Mouse (Mus musculus) heart, postnatal 14 days (tissue): ENCODE results near the gene Ap5s1. TPM values are rescaled to one million over a fixed set of nuclear protein-coding genes. Genes with fewer than 3 reads are reported as not detected.
"Not testable (repeated sequence)": the region's sequence is repeated elsewhere in the genome, so short reads cannot be mapped to it uniquely, and the experiment has no call there.

Source experiments
- DNase-seq, 2 experiments: peaks; one replicate each; pipeline ENCODE4 v3.0.0; 2021 to 2022
- intact Hi-C: fragments of 180-260 bp; cut with DNase I; formaldehyde crosslinking; loops from one replicate; pipeline ENCODE4 v1.15.1; 2025
- total RNA-seq, 2 experiments: library from RNA; stranded (reverse); gene quantifications; 2 replicates each; pipeline ENCODE4 v1.2.3; 2021

Gene Ap5s1
- total RNA-seq, 2 experiments from 2014 or later = 37.3 to 40.8 TPM

DNA sequence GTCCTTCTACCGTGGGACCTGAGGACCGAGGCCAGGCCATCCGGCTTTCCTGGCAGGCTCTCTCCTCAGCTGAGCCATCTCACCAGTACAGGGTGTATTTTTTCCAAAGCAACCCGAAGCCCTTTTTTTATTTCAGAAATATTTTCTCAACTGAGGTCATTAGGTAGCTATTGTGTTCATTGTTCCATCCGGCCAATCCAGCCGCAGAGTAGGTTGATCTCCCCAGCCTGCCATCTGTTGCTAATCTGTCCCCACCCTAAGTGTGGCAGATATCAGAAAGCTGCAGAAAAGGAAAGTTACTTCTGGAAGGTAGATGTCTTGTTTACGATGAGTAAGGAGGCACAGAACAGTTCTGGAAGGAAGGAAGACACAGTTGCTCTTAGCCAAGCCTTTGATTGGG lies 6.9 kb downstream of the Ap5s1 start:
- no peak for DNase-seq
- intact Hi-C loops = loop anchor here (2.0 kb wide), 1 partner anchor 39 kb away; no protein-coding TSS in a partner anchor

DNA sequence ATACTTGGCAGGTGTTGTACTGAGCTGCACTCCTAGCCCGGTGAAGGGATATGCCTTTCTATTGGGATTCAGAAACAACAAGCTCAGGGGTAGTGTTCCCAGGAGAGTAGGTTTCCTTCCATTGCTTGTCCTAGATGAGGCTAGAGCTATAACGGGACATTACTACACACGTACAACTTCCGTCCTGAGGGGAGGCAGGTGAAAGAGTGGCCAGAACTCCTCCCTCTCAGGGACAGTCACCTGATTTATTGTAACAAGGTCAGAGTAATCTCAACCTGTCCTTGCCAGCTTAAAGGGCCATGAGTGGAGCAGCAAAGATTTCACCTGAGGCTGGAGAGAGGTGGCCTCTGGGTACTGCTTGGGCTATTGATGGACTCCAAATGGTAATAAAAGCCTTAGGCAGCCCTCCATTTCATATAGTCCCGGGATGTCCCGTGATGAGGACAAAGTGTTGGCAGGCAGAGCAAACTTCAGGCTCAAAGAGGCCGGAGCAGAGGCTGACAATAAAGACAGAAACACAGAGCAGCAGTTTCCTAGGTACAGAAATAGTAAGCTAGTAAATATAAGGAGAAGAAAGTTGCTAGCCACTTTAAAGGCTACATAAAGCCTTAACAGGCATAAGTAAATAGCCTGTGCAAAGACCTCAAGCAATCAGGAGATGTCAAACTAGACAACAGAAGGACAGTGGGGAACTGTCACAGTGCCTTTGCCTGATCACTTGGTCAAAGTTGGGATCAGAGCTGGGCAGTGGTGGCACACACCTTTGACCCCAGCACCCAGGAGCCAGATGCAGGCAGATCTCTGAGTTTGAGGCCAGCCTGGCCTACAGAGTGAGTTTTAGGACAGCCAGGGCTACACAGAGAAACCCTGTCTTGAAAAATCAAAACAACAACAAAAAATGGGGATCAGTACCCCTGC lies 9.3 kb downstream of the Ap5s1 start:
- peak; percentile 16 to 48 for DNase-seq
- intact Hi-C loops = loop anchor here (2.0 kb wide), 2 partner anchors 19 to 37 kb away; partner anchors contain the start of gene Mavs

DNA sequence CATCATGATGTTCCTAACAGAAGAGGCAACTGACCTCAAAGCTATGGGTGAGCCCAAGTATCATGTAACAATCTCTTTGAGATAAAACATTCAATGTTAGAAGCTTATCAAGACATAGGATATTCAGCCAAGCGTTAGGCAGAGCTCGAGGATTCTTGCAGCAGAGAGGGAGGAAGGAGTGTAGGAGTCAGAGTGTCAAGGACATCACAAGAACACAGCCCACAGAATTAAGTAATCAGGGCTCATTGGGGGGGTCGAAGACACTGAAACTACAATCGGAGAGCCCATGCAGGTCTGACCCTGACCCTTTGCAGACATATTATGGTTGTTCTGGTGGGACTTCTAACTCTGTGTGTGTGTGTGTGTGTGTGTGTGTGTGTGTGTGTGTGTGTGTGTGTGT lies 13.2 kb downstream of the Ap5s1 start:
- intact Hi-C loops = no loop called here
- no peak for DNase-seq

DNA sequence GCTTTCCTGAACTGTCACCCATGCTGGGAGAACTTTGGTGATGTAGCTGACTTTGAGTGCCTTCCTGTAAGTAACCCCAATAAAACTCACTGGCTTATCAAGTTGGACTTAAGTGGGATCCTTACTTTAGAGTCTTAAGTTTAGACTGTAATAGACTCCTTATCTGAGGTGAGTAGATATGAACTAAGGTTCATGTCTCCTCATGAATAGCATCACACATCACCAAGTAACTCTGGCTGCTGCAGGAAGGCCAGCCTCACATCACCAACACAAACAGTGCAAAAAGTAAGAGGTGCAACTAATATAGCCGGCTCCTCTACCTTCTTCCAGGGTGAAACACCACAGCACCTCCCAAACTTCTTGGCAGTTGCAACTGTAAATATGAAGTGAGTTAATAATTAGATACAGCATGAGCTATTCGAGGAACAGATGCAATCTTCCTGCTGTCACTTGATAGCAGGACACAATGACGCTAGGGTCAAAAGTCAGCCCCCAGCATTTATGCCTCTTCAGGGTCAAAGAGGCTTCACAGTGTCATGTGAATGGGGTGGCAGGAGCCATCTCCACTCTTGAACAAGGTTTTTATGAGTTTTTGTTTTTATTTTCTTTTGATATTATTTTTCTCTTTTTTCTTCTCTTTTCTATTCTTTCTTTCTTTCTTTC lies 15.1 kb downstream of the Ap5s1 start:
- DNase-seq = no peak
- intact Hi-C loops = no loop called here

DNA sequence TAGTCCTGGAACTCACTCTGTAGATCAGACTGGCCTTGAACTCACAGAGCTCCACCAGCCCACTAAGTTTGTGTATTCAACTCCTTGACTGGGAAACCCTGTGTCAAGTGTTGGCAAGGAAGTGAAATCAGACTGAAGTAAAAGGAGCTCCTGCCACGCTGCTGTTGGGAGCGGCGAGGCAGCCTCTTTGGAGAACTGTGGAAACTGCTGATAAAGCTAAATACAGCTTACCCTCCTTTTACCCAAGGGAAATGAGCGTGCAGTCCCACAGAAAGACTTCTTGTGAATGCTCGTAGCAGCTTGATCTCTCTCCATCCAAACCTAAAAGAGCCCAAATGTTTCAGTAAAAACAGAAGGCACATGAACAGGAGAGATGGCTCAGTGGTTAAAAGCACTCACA lies 15.7 kb downstream of the Ap5s1 start:
- intact Hi-C loops = no loop called here

DNA sequence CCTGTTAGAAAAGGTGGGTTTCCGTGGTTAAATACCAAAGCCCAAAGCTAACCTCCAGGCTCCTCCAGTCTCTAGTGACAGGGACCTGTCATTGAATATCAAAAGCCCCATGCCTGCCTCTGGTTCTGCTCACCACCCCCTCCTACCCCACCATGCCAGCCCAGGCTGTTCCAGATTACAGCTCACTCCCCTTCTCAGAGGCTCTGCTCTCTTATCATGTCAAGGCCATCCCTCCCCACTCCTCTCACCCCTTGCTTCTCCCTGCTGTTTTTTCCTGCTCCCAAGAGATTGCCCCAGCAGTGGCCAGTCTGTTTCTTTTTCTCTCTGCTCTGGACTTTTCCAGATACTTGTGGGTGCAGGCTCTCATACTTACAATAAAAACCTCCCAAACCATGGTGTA lies 16.7 kb downstream of the Ap5s1 start:
- intact Hi-C loops = no loop called here
- no peak for DNase-seq

More for the DNA sequence above, 15.7 kb downstream of the Ap5s1 start:
- peak in 1 of 2 experiments; percentile 26 for DNase-seq

DNA sequence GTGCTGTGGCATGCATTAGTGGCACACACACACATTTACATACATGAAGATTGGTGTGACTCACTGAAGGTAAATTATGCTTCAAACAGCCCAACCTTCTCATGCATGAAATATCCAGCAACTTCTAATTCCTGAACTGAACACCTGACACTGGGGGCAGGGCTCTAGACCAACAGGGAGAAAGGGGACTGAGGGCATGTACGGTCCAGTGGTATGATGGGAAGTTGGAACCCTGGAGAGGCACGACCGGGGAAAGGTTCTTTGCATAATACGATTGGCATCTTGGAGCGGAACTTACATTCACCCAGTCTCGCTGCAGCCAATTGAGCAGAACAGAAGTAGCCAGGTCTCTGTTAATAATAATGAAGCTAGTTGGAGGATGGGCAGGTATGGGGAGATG lies 18.3 kb downstream of the Ap5s1 start:
- intact Hi-C loops = no loop called here
- no peak for DNase-seq

DNA sequence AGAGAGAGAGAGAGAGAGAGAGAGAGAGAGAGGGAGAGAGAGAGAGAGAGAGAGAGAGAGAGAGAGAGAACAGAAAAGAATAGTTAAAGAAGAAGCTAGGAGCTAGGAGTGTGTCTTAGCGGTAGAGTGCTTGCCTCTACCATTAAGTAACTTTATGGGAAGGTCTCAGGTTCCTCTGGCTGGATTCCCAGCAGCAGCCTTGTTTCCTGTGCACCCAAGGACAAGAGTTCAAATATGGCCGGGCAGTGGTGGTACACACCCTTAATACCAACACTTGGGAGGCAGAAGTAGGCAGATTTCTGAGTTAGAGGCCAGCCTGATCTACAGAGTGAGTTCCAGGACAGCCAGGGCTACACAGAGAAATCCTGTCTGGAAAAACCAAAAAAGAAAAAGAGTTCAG lies 19.8 kb downstream of the Ap5s1 start:
- DNase-seq, intact Hi-C loops: not testable (repeated sequence)

DNA sequence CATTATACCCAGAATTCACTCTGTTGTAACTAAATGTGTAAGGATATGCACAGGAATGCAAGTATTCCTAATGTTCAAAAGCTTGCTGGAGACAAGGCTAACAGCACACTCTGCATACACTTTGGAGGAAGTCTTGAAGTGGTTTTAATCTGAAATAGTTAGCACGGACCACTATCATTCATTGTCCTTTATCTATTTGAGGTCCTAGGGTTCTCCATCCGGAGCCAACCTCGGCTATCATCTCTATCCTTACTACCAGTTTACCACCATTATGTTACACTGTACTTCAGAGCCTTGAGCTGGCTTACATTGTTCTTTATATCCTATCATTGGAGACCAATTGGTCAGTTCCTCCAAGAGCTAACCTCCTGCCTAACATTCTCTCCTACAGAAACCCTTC lies 20.4 kb downstream of the Ap5s1 start:
- intact Hi-C loops = no loop called here
- no peak for DNase-seq

DNA sequence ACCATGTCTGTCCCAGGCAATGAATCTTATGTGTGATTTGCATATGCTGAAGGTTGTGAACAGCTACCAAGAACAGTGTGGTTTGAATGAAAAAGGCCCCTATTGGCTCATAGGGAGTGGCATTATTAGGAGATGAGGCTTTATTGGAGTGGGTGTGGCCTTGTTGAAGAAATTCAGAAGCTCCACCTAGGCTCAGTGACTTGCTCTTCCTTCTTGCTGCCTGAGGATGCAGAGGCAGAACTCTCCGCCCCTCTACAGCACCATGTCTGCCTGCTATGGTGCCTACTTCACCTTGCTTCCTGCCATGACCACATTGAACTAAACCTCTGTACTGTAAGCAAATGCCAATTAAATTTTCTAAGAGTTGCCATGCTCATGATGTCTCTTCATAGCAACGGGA lies 25.7 kb downstream of the Ap5s1 start:
- no peak for DNase-seq
- intact Hi-C loops = no loop called here

DNA sequence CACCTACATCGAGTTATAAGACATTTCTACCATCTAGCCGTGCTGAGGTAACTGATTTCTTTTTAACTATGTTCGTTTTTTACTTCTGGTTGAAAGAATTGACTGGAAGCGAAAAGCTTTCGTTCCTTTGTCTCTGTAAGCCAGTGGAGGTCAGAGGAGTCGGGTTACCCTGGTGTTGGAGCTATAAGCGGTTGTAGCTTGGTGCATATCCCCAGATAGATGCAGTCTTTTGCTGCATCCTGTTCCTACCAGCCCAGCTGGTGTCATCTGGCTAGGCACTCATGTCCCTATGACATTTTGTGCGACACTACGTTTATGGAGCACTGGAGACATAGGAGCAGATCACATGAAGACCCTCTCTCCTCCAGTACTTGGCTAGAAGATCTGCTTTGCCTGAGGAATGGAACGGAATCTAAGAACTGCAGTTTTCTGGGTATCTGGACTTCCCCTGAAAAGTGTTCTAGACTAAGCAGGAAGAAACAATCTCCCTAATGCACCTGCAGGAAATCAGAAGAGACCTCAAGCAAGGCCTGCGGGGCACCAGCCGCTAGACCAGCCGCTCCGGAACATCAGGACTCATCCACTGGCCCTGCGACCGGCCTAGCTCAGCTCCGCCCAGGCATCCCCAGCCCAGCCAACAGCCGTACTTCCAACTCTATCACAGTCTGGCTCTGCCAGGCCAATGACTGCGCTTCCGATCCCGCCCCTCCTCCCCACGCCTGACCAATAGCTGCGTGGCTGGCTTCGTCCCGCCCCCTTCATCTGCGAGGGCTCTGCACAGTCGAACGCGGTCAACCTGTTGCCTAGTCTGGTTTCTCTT lies 26.6 kb downstream of the Ap5s1 start, which contains the start of gene Mavs:
TSS of gene Mavs (plus strand) at position 757 of the 820 bp plus-strand sequence.
- intact Hi-C loops = loop anchor here (2.0 kb wide), 1 partner anchor 17 kb away; no protein-coding TSS in a partner anchor
- peak; percentile 95 to 96 for DNase-seq

DNA sequence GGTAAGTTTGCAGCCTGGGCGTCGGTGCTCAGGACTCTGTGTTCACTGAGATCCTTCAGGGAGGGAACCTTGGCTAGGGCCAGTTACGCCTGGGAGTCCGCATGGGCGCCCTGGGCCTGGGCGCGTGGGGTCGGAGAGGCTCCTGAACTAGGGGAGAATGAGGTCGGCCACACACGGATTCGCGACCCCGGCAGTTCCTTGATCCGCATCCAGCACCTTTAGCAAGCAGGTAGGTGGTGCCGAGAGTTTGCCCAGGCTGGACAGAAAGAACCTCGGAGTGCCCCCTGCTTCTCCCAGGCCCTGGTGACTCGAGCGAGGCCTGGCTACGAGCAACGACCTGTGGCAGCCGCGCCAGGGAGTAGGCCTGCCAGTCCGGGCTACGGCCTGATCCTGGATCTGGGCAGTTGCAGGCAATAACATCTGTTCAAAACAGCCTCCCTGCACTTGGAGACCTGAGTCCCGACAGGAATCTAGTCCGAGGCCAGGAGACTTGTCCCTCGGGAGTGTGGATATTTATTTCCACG lies 27.3 kb downstream of the Ap5s1 start:
- intact Hi-C loops = loop anchor here (2.0 kb wide), 1 partner anchor 17 kb away; no protein-coding TSS in a partner anchor
- peak; percentile 50 to 52 for DNase-seq

DNA sequence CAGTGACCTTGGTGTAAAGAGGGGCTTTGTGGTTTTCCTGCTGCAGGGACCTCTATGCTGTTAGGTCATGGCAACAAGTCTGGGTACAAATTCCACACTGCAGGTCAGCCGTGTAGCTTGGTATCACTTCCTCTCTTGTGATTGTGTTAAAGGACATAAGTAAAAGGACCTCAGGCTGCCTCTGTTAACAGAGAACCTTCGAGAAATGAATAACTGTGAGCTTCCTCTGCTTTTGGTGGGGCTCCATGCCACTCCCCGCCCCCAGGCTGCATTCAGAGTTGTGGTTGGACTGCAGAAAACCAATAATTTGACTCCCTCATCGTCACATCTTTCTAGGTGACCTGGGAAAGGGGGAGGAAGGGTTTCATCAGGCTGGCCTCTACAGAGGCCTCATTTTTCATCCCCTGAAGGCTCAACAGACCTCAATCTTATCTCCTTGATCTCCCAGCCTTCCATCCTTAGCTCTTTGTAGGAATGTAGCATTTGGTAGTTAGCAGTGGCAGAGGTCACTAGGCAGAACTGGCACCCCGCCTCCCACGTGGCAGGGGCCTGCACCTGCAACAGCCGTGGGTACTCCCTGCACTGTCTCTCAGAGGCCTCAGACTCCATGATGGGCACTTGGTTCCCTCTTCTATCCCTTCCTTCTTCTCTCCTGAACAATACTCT lies 28.2 kb downstream of the Ap5s1 start:
- DNase-seq = no peak
- intact Hi-C loops = loop anchor here (2.0 kb wide), 1 partner anchor 18 kb away; no protein-coding TSS in a partner anchor

DNA sequence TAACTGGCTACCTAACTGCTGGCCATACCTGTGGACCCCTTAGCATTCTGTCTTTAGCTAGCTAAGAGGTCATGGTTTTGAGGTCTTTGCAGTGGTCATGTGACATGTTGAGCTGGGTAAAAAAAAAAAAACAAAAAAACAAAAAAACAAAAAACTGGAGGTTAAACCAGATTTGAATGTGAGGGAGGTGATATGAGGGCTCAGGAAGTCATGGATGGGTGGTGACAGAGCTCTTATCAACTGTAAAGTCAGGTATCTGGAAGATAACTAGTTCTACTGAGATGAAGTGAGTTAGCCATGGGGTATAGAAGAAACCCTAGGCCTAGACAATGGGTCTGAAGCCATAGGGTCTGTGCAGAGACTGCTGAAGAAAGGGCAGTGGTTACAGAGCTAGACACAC lies 35.3 kb downstream of the Ap5s1 start:
- DNase-seq = no peak
- intact Hi-C loops = no loop called here

DNA sequence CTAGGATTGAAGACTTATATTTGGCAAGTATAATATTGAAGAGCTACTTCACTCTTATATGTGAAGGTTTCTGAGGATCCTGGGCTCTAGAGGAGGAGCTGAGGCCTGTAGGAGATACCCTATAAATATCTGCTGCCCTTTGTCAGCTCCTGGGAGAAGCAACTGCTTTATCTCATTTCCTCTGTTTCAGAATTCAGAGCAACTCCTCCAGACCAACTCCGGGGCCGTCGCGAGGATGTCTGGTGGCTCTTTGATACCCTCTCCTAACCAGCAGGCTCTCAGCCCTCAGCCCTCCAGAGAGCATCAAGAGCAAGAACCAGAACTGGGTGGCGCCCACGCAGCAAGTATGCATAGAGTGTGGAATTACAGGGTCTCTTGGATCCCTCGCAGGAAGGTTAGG lies 36.1 kb downstream of the Ap5s1 start:
- intact Hi-C loops = no loop called here
- no peak for DNase-seq

DNA sequence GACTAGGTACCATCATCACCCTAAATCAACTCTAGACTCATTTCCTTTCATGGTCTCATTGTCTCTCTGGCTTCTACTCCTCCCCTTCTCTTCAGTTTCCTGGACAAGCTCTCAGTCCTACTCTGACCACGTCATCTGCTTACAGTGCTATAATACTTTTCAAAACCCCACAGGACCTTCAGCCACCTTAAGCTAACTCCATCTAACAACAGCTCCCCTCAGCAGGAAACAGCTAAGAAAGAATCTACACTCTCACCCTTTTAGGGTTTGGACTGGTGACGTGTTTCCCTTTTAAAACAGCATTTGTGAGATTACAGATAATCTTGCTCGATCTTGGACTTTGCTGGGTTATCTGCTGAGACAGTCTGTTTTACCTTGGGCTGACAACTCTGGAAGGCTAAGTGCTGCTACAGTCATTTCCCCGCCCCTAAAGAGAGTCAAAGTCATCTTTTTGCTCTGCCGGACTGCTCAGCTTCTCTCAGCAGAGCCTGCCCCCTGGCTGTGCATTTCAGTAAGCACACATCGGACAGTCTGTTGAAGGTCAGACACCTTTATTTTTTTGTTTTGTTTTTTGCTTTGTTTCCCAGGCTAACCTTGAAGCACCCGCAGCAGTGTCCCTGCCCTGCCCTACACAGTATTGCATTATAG lies 46.9 kb downstream of the Ap5s1 start:
- intact Hi-C loops = loop anchor here (1.0 to 2.0 kb wide), 3 partner anchors 39 to 159 kb away; no protein-coding TSS in a partner anchor
- DNase-seq = peak; percentile 68 to 77

DNA sequence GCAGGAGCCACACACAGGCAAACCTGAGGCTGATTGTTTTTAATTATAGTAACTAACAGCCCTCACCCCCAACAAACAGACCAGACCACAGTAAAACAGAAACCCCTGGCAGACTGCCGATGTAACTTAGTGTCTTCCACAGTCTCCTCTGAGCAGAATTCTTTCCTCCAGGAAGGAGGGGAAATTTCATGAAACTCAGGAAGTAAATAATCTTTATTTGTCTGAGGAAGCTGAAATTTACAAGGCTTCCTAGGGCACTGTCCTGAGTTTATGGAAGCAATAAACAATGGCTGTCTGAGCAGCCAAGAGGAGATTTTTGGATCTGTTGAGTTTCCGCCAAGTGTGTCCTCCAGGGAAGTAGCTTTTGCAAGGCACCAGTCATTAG lies 47.4 kb downstream of the Ap5s1 start:
- intact Hi-C loops = loop anchor here (1.0 to 2.0 kb wide), 2 partner anchors 76 to 159 kb away; no protein-coding TSS in a partner anchor
- DNase-seq = no peak

DNA sequence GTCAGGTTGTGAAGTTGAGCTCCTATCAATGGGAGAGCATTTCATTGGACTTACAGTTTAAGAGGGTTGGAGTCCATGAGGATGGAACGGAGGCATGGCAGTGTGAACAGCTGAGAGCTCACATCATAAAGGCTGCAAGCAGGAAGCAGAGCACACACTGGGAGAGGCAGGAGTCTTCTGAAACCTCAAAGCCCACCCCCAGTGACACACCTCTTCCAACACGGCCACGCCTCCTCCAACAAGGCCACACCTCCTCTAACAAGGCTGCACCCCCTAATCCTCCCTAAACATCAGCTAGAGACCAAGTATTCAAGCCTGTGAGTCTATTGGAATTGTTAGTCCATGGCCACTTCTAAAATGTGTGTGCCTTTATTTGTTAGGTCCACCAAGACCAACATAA lies 48.9 kb downstream of the Ap5s1 start:
- DNase-seq = no peak
- intact Hi-C loops = loop anchor here (2.0 kb wide), 1 partner anchor 77 kb away; no protein-coding TSS in a partner anchor

DNA sequence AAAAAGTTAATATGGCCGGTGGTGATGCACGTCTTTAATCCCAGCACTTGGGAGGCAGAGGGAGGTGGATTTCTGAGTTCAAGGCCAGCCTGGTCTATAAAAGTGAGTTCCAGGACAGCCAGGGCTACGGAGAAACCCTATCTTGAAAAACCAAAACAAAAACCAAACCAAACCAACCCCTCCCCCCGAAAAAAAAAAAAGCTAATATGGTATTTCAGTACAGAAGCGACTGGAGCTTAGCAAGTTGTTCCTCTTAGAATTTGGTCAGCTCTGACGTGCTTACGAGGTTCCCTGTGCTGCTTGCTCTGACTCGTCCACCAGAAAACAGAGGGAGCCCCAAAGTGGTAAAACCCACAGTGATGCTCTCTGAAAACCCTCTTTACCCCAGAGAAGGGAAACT lies 51.8 kb downstream of the Ap5s1 start:
- DNase-seq = no peak
- intact Hi-C loops = no loop called here
